Mouse (Mus musculus) forebrain, embryonic 15.5 days (tissue): ENCODE results near the gene Olfr1175-ps. TPM values are rescaled to one million over a fixed set of nuclear protein-coding genes. Genes with fewer than 3 reads are reported as not detected.

ENCODE experiments used
- ATAC-seq: fragments of 200-750 bp; cut with Nextera tagmentation; replicated peaks from 2 replicates; pipeline ENCODE4 v1.8.0; 2017; ENCODE audit warnings: mild to moderate bottlenecking, moderate TSS enrichment, moderate library complexity
- H3K27ac ChIP-seq: fragments of 300-500 bp; sonication (generic); replicated peaks from 2 replicates; pipeline ENCODE4 v1.5.1; 2015; ENCODE audit warnings: mild to moderate bottlenecking, inconsistent platforms
- H3K27me3 ChIP-seq: fragments of 300-500 bp; sonication (generic); 2 replicates; pipeline ENCODE4 v1.6.1; 2015; ENCODE audit warnings: inconsistent platforms
- H3K36me3 ChIP-seq: fragments of 300-500 bp; sonication (generic); 2 replicates; pipeline ENCODE4 v1.6.1; 2015; ENCODE audit warnings: mild to moderate bottlenecking, inconsistent platforms
- H3K4me1 ChIP-seq: fragments of 300-500 bp; sonication (generic); 2 replicates; pipeline ENCODE4 v1.6.1; 2015; ENCODE audit warnings: inconsistent platforms
- H3K4me2 ChIP-seq: fragments of 300-500 bp; sonication (generic); replicated peaks from 2 replicates; pipeline ENCODE4 v1.6.1; 2015; ENCODE audit warnings: mild to moderate bottlenecking, inconsistent platforms
- H3K4me3 ChIP-seq: fragments of 300-500 bp; sonication (generic); 2 replicates; pipeline ENCODE4 v1.5.1; 2015; ENCODE audit warnings: mild to moderate bottlenecking, inconsistent platforms
- H3K9ac ChIP-seq: fragments of 300-500 bp; sonication (generic); replicated peaks from 2 replicates; pipeline ENCODE4 v1.6.1; 2015; ENCODE audit warnings: mild to moderate bottlenecking, inconsistent platforms
- H3K9me3 ChIP-seq: fragments of 300-500 bp; sonication (generic); 2 replicates; pipeline ENCODE4 v1.6.1; 2016; ENCODE audit warnings: inconsistent platforms
- WGBS: fragments of 180-500 bp; shearing (Covaris S2); methylation state at CpG from one replicate; pipeline ENCODE4 v1.1.7; 2015; ENCODE audit warnings: mixed read lengths; 5-methylcytosine and 5-hydroxymethylcytosine counted together
- polyA plus RNA-seq: library from polyadenylated mRNA; unstranded; fragments of >200 nt; fragmentation: Nextera tagmentation; extraction: Ambion mirVana; gene quantifications from 2 replicates; pipeline ENCODE4 v1.2.1, GENCODE M21; 2015

The Olfr1175-ps gene
- not detected in 2 replicates for polyA plus RNA-seq

DNA sequence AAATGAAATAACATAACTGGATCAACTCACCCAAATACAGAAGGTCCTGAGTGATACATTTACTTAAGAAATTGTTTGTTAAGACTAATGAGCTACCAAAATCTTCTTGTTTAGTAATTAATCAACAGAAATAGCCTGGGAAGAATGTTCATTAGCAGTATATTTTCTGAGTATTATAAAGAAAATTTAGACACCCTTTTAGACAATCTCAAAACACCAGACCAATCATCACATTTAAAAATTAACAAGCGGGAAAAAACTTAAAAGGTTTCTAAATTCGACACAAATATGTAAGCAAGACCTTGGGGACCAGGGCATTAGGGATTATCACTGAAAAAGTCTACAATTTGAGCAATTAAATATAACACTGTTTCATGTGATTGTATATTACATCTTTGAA, at the start of gene Olfr1175-ps:
Olfr1175-ps (minus strand) TSS at position 101 of the 400 bp plus-strand sequence.
- Histone ChIP-seq H3K9ac (no peak within 1 kb of the TSS), H3K36me3 (no peaks in the 10 kb centered on the region), H3K4me3 (no peak within 1 kb of the TSS), H3K4me1 (no peaks in the 10 kb centered on the region), H3K27me3 (no peaks in the 10 kb centered on the region), H3K9me3 (no peaks in the 10 kb centered on the region), H3K27ac (no peak within 1 kb of the TSS), H3K4me2 (no peak within 1 kb of the TSS)
- WGBS, result 84% methylated on average over 2 of the region's 2 CpGs
- no peak for ATAC-seq

DNA sequence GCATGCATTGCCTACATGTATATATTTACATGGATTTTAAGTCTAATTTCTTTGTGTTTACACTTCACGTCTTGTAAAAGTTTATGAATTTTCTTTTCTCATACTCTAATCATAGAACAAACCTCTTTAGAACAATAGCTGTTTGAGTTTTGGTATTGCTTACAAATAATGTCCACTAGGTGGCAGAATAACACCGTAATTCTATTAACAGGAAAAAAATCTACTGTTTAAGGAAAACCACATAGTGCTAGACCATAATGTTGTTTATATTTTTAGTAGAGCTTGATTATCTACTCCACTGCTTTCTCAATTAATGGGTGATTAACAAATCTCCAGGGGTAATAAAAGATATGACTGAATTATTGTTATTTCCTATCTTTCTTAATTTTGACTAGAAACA, 29.3 kb upstream of the Olfr1175-ps start:
- Histone ChIP-seq H3K36me3 (no peaks in the 10 kb centered on the region), H3K4me1 (no peaks in the 10 kb centered on the region), H3K4me3 (no peak overlapping the region), H3K9ac (no peak overlapping the region), H3K27me3 (no peaks in the 10 kb centered on the region), H3K27ac (no peak overlapping the region), H3K4me2 (no peak overlapping the region), H3K9me3 (no peaks in the 10 kb centered on the region)
- 2% methylated on average over 2 of the region's 2 CpGs for WGBS
- ATAC-seq, result peak; percentile 66

DNA sequence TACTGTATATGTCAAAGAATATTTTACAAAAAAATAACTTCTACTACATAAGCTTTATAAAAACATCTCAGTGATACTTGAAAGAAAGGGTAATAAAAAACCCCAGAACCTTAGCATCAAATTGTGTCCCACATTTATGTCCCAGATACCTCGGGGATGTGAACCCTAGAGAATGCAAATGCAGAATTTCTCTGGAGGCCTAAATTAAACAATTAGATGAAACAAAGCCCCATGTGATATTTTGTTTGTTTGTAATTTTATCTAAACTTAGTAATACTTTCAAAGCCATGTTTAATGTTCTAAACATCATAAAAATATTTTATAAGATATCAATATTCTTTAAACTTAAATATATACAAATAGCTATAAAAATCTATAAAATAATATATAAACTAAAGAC, 19.4 kb upstream of the Olfr1175-ps start, which contains the start of gene Olfr1177-ps:
Olfr1177-ps (minus strand) TSS at position 101 of the 400 bp plus-strand sequence.
- Histone ChIP-seq H3K4me1 (no peaks in the 10 kb centered on the region), H3K4me3 (no peak within 1 kb of the TSS), H3K27ac (no peak within 1 kb of the TSS), H3K9ac (no peak within 1 kb of the TSS), H3K36me3 (no peaks in the 10 kb centered on the region), H3K27me3 (no peaks in the 10 kb centered on the region), H3K9me3 (no peaks in the 10 kb centered on the region), H3K4me2 (no peak within 1 kb of the TSS)
- no peak for ATAC-seq
- WGBS, result 78% methylated on average over 1 of the region's 1 CpGs

DNA sequence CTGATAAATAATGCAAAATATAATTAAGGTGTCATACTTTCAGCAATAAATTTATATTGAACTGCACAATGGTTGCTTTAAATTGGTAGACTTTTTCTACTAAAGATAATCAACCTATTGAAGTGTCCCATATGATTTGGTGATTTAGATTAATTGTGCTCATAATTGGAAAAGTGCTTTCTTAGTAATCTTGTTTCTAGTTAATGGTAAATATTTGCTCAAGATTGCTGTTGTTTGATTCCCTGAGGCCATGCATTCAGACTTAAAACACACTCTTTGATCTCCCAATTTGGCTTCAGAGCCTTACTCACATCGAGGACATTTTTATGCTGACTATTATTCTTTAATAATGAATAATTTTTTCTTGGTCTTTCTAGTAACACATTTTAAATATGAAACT, 9.4 kb upstream of the Olfr1175-ps start, which contains the start of gene Olfr1176:
Olfr1176 (plus strand) TSS at position 301 of the 400 bp plus-strand sequence.
- WGBS, result 72% methylated on average over 1 of the region's 1 CpGs
- Histone ChIP-seq H3K4me1 (no peaks in the 10 kb centered on the region), H3K4me2 (no peak within 1 kb of the TSS), H3K4me3 (no peak within 1 kb of the TSS), H3K27ac (no peak within 1 kb of the TSS), H3K36me3 (no peaks in the 10 kb centered on the region), H3K9me3 (no peaks in the 10 kb centered on the region), H3K27me3 (no peaks in the 10 kb centered on the region), H3K9ac (no peak within 1 kb of the TSS)
- ATAC-seq, result no peak

DNA sequence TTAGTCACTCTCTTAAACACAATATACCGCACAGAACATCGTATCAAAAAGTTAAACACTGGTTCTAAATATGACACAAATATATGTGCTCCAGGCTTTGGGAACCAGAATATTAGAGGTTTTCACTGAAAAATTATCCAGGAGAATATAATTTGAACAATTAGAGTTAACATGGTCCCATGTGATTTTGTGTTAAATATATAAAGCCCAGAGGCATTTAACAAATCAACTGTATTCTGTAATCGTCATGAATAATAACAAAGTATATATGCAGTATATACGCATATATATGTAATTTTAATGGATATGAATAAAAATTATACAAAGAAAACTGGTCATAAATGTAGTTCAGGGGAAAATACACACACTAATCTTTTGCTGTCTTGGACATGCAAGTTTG, 12.0 kb downstream of the Olfr1175-ps start, which contains the start of gene Olfr1174-ps:
Olfr1174-ps (minus strand) TSS at position 101 of the 400 bp plus-strand sequence.
- ATAC-seq, result no peak
- no peaks in the 10 kb centered on the region for H3K27me3 ChIP-seq
- WGBS, result 94% methylated on average over 4 of the region's 4 CpGs
- H3K4me1 ChIP-seq, result no peaks in the 10 kb centered on the region
- no peaks in the 10 kb centered on the region for H3K9me3 ChIP-seq
- no peak within 1 kb of the TSS for H3K9ac ChIP-seq
- H3K27ac ChIP-seq, result no peak within 1 kb of the TSS
- H3K36me3 ChIP-seq, result no peaks in the 10 kb centered on the region
- H3K4me3 ChIP-seq, result no peak within 1 kb of the TSS
- no peak within 1 kb of the TSS for H3K4me2 ChIP-seq

DNA sequence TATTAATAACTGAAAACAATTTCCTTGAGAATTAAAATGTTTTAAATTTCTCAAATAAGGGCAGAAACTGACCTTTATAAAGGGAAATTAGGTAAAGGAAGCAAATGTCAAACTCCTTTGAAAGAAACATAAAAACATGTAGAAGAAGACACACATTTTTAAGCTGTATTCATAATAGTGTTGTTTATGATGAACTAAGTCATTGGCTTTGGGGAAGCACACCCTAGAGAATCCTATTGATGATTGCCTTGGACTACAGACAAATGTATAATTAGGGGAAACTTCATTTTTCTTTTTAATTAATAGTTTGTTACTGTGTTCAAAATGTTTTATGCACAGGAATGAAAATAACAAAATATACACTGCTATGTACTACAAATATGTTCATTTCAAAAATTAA, 47.2 kb downstream of the Olfr1175-ps start, which contains the start of gene Olfr1173:
Olfr1173 (minus strand) TSS at position 101 of the 400 bp plus-strand sequence.
- Histone ChIP-seq H3K4me1 (no peaks in the 10 kb centered on the region), H3K27ac (no peak within 1 kb of the TSS), H3K9me3 (no peaks in the 10 kb centered on the region), H3K4me2 (no peak within 1 kb of the TSS), H3K27me3 (no peaks in the 10 kb centered on the region), H3K36me3 (no peaks in the 10 kb centered on the region), H3K9ac (no peak within 1 kb of the TSS), H3K4me3 (no peak within 1 kb of the TSS)
- ATAC-seq, result no peak

Other genes starting within 250 kb of the Olfr1175-ps start
- gene Olfr1164, start 233.2 kb downstream of the Olfr1175-ps start, polyA plus RNA-seq, result not detected in 2 replicates
- gene Olfr1166, start 198.9 kb downstream of the Olfr1175-ps start, polyA plus RNA-seq, result not detected in 2 replicates
- gene Olfr1167, start 172.0 kb downstream of the Olfr1175-ps start, polyA plus RNA-seq, result not detected in 2 replicates
- gene Olfr1168, start 145.3 kb downstream of the Olfr1175-ps start, polyA plus RNA-seq, result not detected in 2 replicates
- not detected in 2 replicates for gene Olfr1170, start 98.9 kb downstream of the Olfr1175-ps start, polyA plus RNA-seq
- not detected in 2 replicates for gene Olfr1173, start 47.3 kb downstream of the Olfr1175-ps start, polyA plus RNA-seq
- not detected in 2 replicates for gene Olfr1174-ps, start 12.1 kb downstream of the Olfr1175-ps start, polyA plus RNA-seq
- gene Olfr1176, start 9.5 kb upstream of the Olfr1175-ps start, polyA plus RNA-seq, result not detected in 2 replicates
- not detected in 2 replicates for gene Olfr1177-ps, start 19.3 kb upstream of the Olfr1175-ps start, polyA plus RNA-seq
- gene Olfr1178, start 59.8 kb upstream of the Olfr1175-ps start, polyA plus RNA-seq, result not detected in 2 replicates
- gene Olfr1179, start 79.2 kb upstream of the Olfr1175-ps start, polyA plus RNA-seq, result not detected in 2 replicates
- gene Olfr1180, start 91.9 kb upstream of the Olfr1175-ps start, polyA plus RNA-seq, result not detected in 2 replicates
- not detected in 2 replicates for gene Olfr1181, start 99.0 kb upstream of the Olfr1175-ps start, polyA plus RNA-seq
- not detected in 2 replicates for gene Gm13757, start 121.9 kb upstream of the Olfr1175-ps start, polyA plus RNA-seq
- gene Olfr1183, start 127.7 kb upstream of the Olfr1175-ps start, polyA plus RNA-seq, result not detected in 2 replicates
- gene Olfr1184, start 156.4 kb upstream of the Olfr1175-ps start, polyA plus RNA-seq, result not detected in 2 replicates
- not detected in 2 replicates for gene Olfr1185-ps1, start 166.1 kb upstream of the Olfr1175-ps start, polyA plus RNA-seq
- not detected in 2 replicates for gene Olfr1186, start 191.3 kb upstream of the Olfr1175-ps start, polyA plus RNA-seq
- not detected in 2 replicates for gene Olfr1188, start 229.7 kb upstream of the Olfr1175-ps start, polyA plus RNA-seq